Mouse (Mus musculus): ENCODE data around the gene Nrp1.

Gene Nrp1

DNA sequence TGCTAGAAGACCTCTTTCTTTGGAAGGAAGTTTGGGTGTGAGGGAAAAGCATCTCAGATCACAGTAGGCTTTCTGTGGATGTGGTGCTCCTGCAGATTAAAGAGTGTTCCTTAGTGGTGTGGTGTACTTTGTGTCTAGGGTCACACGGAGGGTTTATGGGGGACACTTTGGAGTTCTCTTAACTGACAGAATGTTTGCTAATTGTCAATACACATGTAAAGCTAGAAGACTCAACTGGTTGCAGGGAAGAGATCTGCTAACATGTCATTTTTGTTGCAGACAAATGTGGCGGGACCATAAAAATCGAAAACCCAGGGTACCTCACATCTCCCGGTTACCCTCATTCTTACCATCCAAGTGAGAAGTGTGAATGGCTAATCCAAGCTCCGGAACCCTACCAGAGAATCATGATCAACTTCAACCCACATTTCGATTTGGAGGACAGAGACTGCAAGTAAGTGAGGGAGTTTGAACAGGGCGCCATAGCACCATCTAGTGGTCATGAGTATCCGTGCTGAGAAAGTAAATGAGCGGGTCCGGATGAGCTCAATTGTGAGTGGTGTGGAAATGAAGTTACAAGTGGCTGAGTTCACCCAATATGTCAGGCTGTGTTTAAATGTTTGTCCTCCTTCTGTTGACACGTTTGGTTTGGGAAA is 4.7 kb downstream of the Nrp1 start:
- in situ Hi-C loops (cut with MboI, MseI): loop anchor here in 1 of 2 experiments (5.0 kb wide), 1 partner anchor 106 kb away; no protein-coding TSS in a partner anchor

DNA sequence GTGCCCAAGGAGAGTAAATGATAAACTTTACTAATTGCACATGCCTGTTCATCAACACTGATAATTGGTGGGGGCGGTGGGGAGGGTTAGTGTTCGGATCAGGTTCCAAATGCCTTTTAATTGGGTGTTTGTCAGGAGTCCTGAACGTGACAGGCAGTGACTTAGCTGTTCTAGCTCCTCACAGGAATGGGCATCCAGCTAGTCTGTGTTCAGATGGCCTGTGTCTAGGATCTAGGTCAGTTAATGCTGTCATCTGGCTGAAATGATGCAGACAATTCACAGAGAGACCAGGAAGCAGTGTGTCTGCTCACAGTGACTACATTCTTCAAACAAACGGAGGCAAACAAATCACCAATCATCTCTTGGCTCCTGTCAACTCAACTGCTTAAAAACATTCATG is 12.1 kb downstream of the Nrp1 start:
- in situ Hi-C loops (cut with MboI, MseI): loop anchor here in 1 of 2 experiments (10.0 kb wide), 1 partner anchor 124 kb away; no protein-coding TSS in a partner anchor

DNA sequence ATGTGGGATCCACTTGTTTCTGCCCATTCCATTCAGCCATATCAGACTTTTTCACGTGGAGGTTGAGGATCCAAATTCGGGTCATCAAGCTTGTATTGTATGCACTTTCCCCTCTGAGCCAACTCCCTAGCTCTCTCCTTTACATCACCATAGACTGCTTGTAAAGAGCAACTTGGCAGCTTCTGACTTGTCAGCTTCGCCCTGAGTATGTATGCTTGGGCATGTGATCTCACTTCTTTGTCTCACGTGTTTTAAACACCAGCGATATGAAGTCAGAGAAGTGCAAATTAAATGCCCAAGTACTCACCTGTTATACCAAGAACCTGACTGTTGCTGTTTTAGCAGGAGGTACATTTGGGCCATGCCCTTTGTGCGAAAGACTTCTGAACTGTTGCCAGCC is 12.6 kb downstream of the Nrp1 start:
- in situ Hi-C loops (cut with MboI, MseI): loop anchor here in 1 of 2 experiments (10.0 kb wide), 1 partner anchor 124 kb away; no protein-coding TSS in a partner anchor

- in situ Hi-C loops (cut with MboI, MseI): loop anchor here in 1 of 2 experiments (10.0 kb wide), 1 partner anchor 123 kb away; no protein-coding TSS in a partner anchor
These were observed 13.4 kb downstream of the Nrp1 start for GRCm38 (mm10) chr8:128371789-128372188.

DNA sequence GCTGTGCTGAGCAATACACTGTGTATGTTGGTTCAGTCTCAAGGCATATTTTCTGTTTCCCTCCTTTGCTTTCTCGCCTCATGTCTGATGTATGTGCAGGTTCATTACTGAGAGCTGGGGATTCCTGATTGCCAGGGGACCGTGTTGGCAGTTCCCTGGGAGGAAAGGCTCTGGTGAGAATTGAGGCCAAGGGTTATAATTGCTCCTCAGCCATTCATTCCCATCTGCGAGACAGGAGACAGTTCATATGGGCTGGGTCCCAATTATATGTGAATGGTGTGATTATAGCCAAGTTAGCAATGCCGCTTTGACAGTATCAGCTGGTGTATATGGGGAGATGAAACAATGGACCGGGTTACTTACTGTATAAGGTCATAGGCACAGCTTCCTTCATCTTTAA is 14.3 kb downstream of the Nrp1 start:
- in situ Hi-C loops (cut with MboI, MseI): loop anchor here in 1 of 2 experiments (10.0 kb wide), 1 partner anchor 122 kb away; no protein-coding TSS in a partner anchor

- in situ Hi-C loops (cut with MboI, MseI): loop anchor here in 1 of 2 experiments (10.0 kb wide), 1 partner anchor 121 kb away; no protein-coding TSS in a partner anchor
These were observed 15.0 kb downstream of the Nrp1 start for GRCm38 (mm10) chr8:128373418-128373817.

- in situ Hi-C loops (cut with MboI, MseI): loop anchor here in 1 of 2 experiments (10.0 kb wide), 1 partner anchor 120 kb away; no protein-coding TSS in a partner anchor
These were observed 16.9 kb downstream of the Nrp1 start for GRCm38 (mm10) chr8:128375291-128375690.

- in situ Hi-C loops (cut with MboI, MseI): no loop called here
These were observed 24.8 kb downstream of the Nrp1 start for GRCm38 (mm10) chr8:128383176-128383575.

- in situ Hi-C loops (cut with MboI, MseI): no loop called here
These were observed 26.0 kb downstream of the Nrp1 start for GRCm38 (mm10) chr8:128384366-128384765.

- in situ Hi-C loops (cut with MboI, MseI): no loop called here
These were observed 26.5 kb downstream of the Nrp1 start for GRCm38 (mm10) chr8:128384921-128385332.

GRCm38 (mm10) chr8:128386963-128387621 is 28.7 kb downstream of the Nrp1 start:
- in situ Hi-C loops (cut with MboI, MseI): no loop called here

GRCm38 (mm10) chr8:128390759-128391158 is 32.4 kb downstream of the Nrp1 start:
- in situ Hi-C loops (cut with MboI, MseI): loop anchor here in 1 of 2 experiments (10.0 kb wide), 1 partner anchor 556 kb away; no protein-coding TSS in a partner anchor

DNA sequence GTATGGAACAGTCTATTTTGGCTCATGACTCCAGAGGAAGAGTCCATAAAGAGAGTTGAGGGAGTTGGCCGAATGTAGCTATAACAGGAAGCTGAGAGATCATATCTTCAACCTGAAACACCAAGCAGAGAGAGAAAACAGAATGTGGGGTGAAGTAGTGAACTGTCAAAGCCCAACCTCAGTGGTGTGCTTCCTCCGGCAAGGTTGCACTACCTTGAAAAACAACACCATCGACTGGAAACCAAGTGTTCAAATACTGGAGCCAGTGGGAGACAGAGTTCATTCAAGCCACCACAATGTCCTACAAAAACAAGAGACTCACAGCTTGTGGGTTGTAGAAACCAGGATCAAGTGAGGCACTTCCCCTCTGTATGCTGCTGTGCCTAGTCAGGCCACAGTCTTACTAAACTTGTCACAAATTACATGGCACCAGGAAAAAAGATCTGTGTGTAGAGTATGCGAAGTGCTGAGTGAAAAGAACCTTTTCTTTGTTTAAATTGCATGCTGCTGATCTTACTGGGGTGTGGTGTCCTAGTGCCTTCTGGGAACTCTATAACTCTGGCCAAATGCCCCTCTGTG is 32.9 kb downstream of the Nrp1 start:
- in situ Hi-C loops (cut with MboI, MseI): loop anchor here in 1 of 2 experiments (10.0 kb wide), 1 partner anchor 556 kb away; no protein-coding TSS in a partner anchor

DNA sequence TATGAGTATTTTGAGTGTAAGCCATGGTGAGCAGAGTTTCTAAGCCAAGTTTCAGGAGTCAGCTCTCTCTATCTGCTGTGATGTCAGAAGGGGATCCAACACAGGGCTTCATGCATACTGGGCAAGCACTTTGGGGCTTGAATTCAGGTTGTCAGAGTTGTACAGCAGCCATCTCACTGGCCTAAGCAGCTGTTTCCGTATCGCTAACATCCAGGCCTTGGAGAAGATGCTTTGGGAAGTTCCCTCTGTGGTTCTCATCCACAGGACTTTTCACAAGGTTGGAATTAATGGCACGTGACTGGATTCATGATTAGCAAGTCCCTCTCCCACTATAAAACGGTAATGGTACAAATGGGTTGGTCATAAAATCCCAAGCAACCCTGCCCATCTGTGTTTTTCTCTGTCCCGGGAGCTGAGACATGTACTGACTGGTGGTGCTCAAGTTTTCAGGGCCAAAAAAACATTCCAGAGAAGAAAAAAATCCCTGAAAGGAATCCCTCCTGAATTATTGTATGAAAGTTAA is 36.3 kb downstream of the Nrp1 start:
- in situ Hi-C loops (cut with MboI, MseI): loop anchor here in 1 of 2 experiments (10.0 kb wide), 1 partner anchor 560 kb away; no protein-coding TSS in a partner anchor

DNA sequence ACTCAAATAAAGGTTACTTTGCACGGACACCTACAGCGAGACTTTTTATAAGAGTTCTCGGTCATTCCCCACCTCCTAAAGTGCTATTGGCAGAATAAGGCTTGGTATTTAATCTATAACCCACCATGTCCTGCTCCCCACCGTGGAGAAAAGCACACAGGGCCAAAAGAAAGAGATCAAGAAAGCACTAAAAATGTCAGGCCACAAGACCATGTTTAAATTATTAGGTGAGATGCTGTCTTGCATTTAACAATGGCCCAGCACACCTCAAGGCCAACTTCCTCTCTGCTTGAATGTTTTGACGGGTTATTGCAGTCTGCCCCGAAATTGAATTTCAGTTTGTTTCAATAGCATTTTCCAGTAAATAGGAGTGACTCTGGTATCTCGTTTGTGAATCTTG is 38.6 kb downstream of the Nrp1 start:
- in situ Hi-C loops (cut with MboI, MseI): loop anchor here in 1 of 2 experiments (10.0 kb wide), 1 partner anchor 562 kb away; no protein-coding TSS in a partner anchor

- in situ Hi-C loops (cut with MboI, MseI): loop anchor here in 1 of 2 experiments (10.0 kb wide), 1 partner anchor 563 kb away; no protein-coding TSS in a partner anchor
These were observed 39.0 kb downstream of the Nrp1 start for GRCm38 (mm10) chr8:128397441-128397840.

DNA sequence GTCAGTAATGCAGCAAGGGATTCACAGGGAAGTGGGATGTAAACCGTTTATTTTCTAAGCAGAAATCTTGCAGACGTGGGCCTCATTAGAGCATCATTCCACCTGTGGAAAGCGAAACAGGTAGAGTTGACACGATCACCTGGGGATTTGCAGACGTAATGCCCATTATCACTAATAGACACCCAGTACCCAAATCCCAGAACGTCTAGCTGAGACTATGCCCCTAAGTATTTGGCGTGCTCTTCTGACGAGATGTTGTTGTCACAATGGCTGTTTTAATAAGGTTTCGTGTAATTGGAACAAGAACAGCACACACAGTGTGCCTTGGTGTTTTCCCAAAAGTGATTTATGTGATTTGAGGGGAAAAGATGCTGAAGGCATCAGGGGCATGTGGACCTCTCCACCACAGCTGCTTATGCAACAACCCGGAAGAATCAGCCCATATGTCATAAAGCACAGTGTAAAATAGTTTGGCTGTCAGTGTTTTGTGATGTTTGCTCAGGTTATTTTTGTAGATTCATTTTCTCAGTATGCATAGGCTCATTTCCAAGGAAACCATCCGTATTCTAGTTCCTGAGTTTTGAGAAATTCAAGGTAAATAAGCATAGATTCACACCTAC is 40.2 kb downstream of the Nrp1 start:
- in situ Hi-C loops (cut with MboI, MseI): loop anchor here in 1 of 2 experiments (10.0 kb wide), 1 partner anchor 564 kb away; no protein-coding TSS in a partner anchor

DNA sequence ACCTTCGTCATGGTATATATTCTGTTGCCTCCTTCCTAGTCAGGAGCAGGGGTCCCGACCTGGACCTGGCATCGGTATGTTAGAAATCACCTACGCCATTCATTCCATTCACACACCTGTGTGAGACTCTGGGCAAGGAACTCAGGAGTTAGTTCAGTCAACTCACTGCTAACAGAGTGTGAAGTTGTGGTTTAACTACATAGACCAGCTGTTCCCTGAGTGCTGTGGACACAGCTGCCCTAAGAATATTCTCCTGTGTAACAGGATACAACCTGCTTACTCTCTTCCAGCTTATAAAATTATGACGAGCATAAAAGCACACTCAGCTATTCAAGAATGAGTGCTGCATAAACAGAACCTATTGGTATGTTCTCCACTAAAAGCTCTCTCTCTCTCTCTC is 41.9 kb downstream of the Nrp1 start:
- in situ Hi-C loops (cut with MboI, MseI): loop anchor here in 1 of 2 experiments (25.0 kb wide), 1 partner anchor 1938 kb away; no protein-coding TSS in a partner anchor

- in situ Hi-C loops (cut with MboI, MseI): loop anchor here in 1 of 2 experiments (25.0 kb wide), 1 partner anchor 1943 kb away; no protein-coding TSS in a partner anchor
These were observed 46.5 kb downstream of the Nrp1 start for GRCm38 (mm10) chr8:128404876-128405275.

DNA sequence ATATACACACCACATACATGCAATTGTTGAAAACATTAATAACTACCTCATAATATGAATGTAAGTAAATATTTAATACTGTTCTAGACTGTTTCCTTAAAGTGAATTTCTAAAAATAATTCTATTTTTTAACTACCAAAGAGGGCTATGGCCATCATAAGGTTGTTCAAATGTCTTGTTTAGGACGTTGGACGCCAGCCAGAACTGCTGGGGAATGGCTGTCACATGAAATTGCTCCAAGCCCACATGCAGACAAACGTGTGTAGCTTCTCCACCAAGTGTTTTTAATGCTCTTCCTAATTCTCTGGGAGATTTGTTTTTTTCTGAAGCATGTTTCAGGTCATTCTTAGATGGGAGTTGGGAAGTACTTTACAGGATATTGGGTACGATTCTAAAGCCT is 55.0 kb downstream of the Nrp1 start:
- in situ Hi-C loops (cut with MboI, MseI): loop anchor here in 1 of 2 experiments (25.0 kb wide), 1 partner anchor 1951 kb away; no protein-coding TSS in a partner anchor
